Mouse (Mus musculus) C2C12 (cell line): Measurements from ENCODE around the gene Bcar3.

ENCODE experiments used
- CTCF ChIP-seq: IDR thresholded peaks from one replicate; pipeline ENCODE4 v1.5.1; 2011; ENCODE audit not compliant: control insufficient read depth, insufficient read depth, insufficient read length
- FOSL1 ChIP-seq: IDR thresholded peaks from one replicate; pipeline ENCODE4 v1.8.0; 2011; ENCODE audit warnings: mild to moderate bottlenecking, low read length; ENCODE audit not compliant: poor library complexity, insufficient read depth, severe bottlenecking

DNA sequence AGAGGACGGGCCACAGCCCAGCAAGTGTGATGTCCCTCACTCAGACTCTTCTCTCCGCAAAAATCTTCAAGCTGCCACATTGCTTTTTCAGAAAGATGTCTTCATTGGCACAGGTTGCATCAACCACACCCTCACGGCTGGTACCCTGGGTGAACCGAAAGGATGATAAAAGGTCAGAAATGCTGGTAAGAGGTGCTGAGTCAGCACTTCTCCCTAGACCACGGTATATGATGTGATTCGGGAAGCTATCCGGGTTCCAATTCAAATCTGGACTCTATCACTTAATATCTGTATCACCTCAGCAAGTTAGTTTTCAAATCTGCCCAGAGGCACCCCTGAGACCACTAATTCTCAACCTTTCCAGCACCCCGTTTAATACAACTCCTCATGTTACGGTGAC is 66.0 kb downstream of the Bcar3 start:
- no peak for TF ChIP-seq CTCF
- TF ChIP-seq FOSL1, result no peak
